Mouse (Mus musculus): Measurements from ENCODE around the gene Spsb4. TPM values are rescaled to one million over a fixed set of nuclear protein-coding genes. Genes with fewer than 3 reads are reported as not detected.
A peak's percentile ranks its signal among the peaks of the same experiment; 100 is the strongest.

Spsb4 gene
- 1 to 10 TPM; 4.7 to 6.3 TPM for total RNA-seq (2021)
- long read RNA-seq, experiment 1, transcript Spsb4-201 (3 exons, 2,720 nt): major isoform, 12 of 13 reads
- long read RNA-seq, experiment 1, partial matches to known transcripts: 0 of 13 reads
- long read RNA-seq, experiment 1, other reads (novel, unspliced or antisense): 1 of 13 reads
- long read RNA-seq, experiment 2, transcript Spsb4-201 (3 exons, 2,720 nt): major isoform, 9 of 11 reads
- long read RNA-seq, experiment 2, partial matches to known transcripts: 2 of 11 reads
- long read RNA-seq, experiment 2, other reads (novel, unspliced or antisense): 0 of 11 reads

GRCm38 (mm10) chr9:97018677-97019147 lies at the start of gene Spsb4:
Gene Spsb4 (minus strand): TSS chr9:97018843.
- DNase-seq (ENCODE audit: low spot score in 2 of 2): peak; percentile 34 to 67

GRCm38 (mm10) chr9:97067761-97068160 lies 49.1 kb upstream of the Spsb4 start:
- DNase-seq (ENCODE audit: low spot score in 2 of 2): no peak

- DNase-seq (ENCODE audit: low spot score in 2 of 2): no peak
Measured at GRCm38 (mm10) chr9:97065885-97066284, 47.2 kb upstream of the Spsb4 start.

- DNase-seq (ENCODE audit: low spot score in 2 of 2): no peak
Measured at GRCm38 (mm10) chr9:97065216-97065615, 46.6 kb upstream of the Spsb4 start.

- DNase-seq (ENCODE audit: low spot score in 2 of 2): no peak
Measured at GRCm38 (mm10) chr9:97064161-97064560, 45.5 kb upstream of the Spsb4 start.

- DNase-seq (ENCODE audit: low spot score in 2 of 2): no peak
Measured at GRCm38 (mm10) chr9:97061696-97062095, 43.1 kb upstream of the Spsb4 start.

GRCm38 (mm10) chr9:97056541-97057338 lies 38.1 kb upstream of the Spsb4 start:
- no peak for DNase-seq (ENCODE audit: low spot score in 2 of 2)

- DNase-seq (ENCODE audit: low spot score in 2 of 2): no peak
Measured at GRCm38 (mm10) chr9:97055906-97056305, 37.3 kb upstream of the Spsb4 start.

GRCm38 (mm10) chr9:97051176-97051575 lies 32.5 kb upstream of the Spsb4 start:
- no peak for DNase-seq (ENCODE audit: low spot score in 2 of 2)

- DNase-seq (ENCODE audit: low spot score in 2 of 2): no peak
Measured at GRCm38 (mm10) chr9:97046240-97046639, 27.6 kb upstream of the Spsb4 start.

GRCm38 (mm10) chr9:97041633-97042032 lies 23.0 kb upstream of the Spsb4 start:
- DNase-seq (ENCODE audit: low spot score in 2 of 2): no peak

GRCm38 (mm10) chr9:97038010-97038409 lies 19.4 kb upstream of the Spsb4 start:
- DNase-seq (ENCODE audit: low spot score in 2 of 2): no peak

- DNase-seq (ENCODE audit: low spot score in 2 of 2): no peak
Measured at GRCm38 (mm10) chr9:97036656-97037055, 18.0 kb upstream of the Spsb4 start.

GRCm38 (mm10) chr9:97027361-97027760 lies 8.7 kb upstream of the Spsb4 start:
- no peak for DNase-seq (ENCODE audit: low spot score in 2 of 2)

- DNase-seq (ENCODE audit: low spot score in 2 of 2): no peak
Measured at GRCm38 (mm10) chr9:97026006-97026405, 7.4 kb upstream of the Spsb4 start.

- no peak for DNase-seq (ENCODE audit: low spot score in 2 of 2)
Measured at GRCm38 (mm10) chr9:97024451-97024850, 5.8 kb upstream of the Spsb4 start.

GRCm38 (mm10) chr9:97022948-97023347 lies 4.3 kb upstream of the Spsb4 start:
- no peak for DNase-seq (ENCODE audit: low spot score in 2 of 2)

GRCm38 (mm10) chr9:97022371-97022770 lies 3.7 kb upstream of the Spsb4 start:
- no peak for DNase-seq (ENCODE audit: low spot score in 2 of 2)

- no peak for DNase-seq (ENCODE audit: low spot score in 2 of 2)
Measured at GRCm38 (mm10) chr9:97020152-97020551, 1.5 kb upstream of the Spsb4 start.

- DNase-seq (ENCODE audit: low spot score in 2 of 2): no peak
Measured at GRCm38 (mm10) chr9:97019686-97020085, 1.0 kb upstream of the Spsb4 start.

- no peak for DNase-seq (ENCODE audit: low spot score in 2 of 2)
Measured at GRCm38 (mm10) chr9:97019231-97019630, 588 bp upstream of the Spsb4 start.

All from left cerebral cortex, adult 18-20 months (tissue).